Mouse (Mus musculus): Measurements from ENCODE around the gene Clmp.
"Not testable (repeated sequence)": the region's sequence is repeated elsewhere in the genome, so short reads cannot be mapped to it uniquely, and the experiment has no call there.

The Clmp gene

GRCm38 (mm10) chr9:40773869-40774268, 88.1 kb downstream of the Clmp start:
- in situ Hi-C loops (cut with MseI, MboI): no loop called here

- in situ Hi-C loops (cut with MseI, MboI): no loop called here
Observed at GRCm38 (mm10) chr9:40776044-40776443, 90.3 kb downstream of the Clmp start.

- in situ Hi-C loops (cut with MseI, MboI): no loop called here
Observed at GRCm38 (mm10) chr9:40776459-40777248, 90.9 kb downstream of the Clmp start.

GRCm38 (mm10) chr9:40780111-40780510, 94.3 kb downstream of the Clmp start:
- in situ Hi-C loops (cut with MseI, MboI): no loop called here

- in situ Hi-C loops (cut with MseI, MboI): no loop called here
Observed at GRCm38 (mm10) chr9:40780892-40781725, 95.3 kb downstream of the Clmp start.

- in situ Hi-C loops (cut with MseI, MboI): no loop called here
Observed at GRCm38 (mm10) chr9:40781726-40782581, 96.2 kb downstream of the Clmp start.

- in situ Hi-C loops (cut with MseI, MboI): no loop called here
Observed at GRCm38 (mm10) chr9:40783641-40784373, 98.0 kb downstream of the Clmp start.

- in situ Hi-C loops (cut with MseI, MboI): no loop called here
Observed at GRCm38 (mm10) chr9:40784374-40784967, 98.7 kb downstream of the Clmp start.

- in situ Hi-C loops (cut with MseI, MboI): no loop called here
Observed at GRCm38 (mm10) chr9:40785452-40785851, 99.7 kb downstream of the Clmp start.

- in situ Hi-C loops (cut with MseI, MboI): not testable (repeated sequence)
Observed at GRCm38 (mm10) chr9:40786820-40787219, 101.1 kb downstream of the Clmp start.

GRCm38 (mm10) chr9:40791864-40792633, 106.3 kb downstream of the Clmp start:
- in situ Hi-C loops (cut with MseI, MboI): no loop called here

GRCm38 (mm10) chr9:40793581-40793980, 107.8 kb downstream of the Clmp start:
- in situ Hi-C loops (cut with MseI, MboI): no loop called here

GRCm38 (mm10) chr9:40794251-40794650, 108.5 kb downstream of the Clmp start:
- in situ Hi-C loops (cut with MseI, MboI): no loop called here

- in situ Hi-C loops (cut with MseI, MboI): no loop called here
Observed at GRCm38 (mm10) chr9:40794926-40795325, 109.2 kb downstream of the Clmp start.

- in situ Hi-C loops (cut with MseI, MboI): no loop called here
Observed at GRCm38 (mm10) chr9:40795562-40795961, 109.8 kb downstream of the Clmp start.

- in situ Hi-C loops (cut with MseI, MboI): no loop called here
Observed at GRCm38 (mm10) chr9:40796054-40796453, 110.3 kb downstream of the Clmp start.

GRCm38 (mm10) chr9:40798247-40798960, 112.6 kb downstream of the Clmp start:
- in situ Hi-C loops (cut with MseI, MboI): no loop called here

- in situ Hi-C loops (cut with MseI, MboI): no loop called here
Observed at GRCm38 (mm10) chr9:40799112-40799511, 113.3 kb downstream of the Clmp start.

- in situ Hi-C loops (cut with MseI, MboI): no loop called here
Observed at GRCm38 (mm10) chr9:40799837-40800501, 114.2 kb downstream of the Clmp start.

All from mouse trophoblast stem cell (cell line).